Mouse (Mus musculus): ENCODE measurements around the gene Asic2. TPM values are rescaled to one million over a fixed set of nuclear protein-coding genes. Genes with fewer than 3 reads are reported as not detected.

Asic2 gene
- polyA plus RNA-seq, 1 experiment = 39.7 TPM

DNA sequence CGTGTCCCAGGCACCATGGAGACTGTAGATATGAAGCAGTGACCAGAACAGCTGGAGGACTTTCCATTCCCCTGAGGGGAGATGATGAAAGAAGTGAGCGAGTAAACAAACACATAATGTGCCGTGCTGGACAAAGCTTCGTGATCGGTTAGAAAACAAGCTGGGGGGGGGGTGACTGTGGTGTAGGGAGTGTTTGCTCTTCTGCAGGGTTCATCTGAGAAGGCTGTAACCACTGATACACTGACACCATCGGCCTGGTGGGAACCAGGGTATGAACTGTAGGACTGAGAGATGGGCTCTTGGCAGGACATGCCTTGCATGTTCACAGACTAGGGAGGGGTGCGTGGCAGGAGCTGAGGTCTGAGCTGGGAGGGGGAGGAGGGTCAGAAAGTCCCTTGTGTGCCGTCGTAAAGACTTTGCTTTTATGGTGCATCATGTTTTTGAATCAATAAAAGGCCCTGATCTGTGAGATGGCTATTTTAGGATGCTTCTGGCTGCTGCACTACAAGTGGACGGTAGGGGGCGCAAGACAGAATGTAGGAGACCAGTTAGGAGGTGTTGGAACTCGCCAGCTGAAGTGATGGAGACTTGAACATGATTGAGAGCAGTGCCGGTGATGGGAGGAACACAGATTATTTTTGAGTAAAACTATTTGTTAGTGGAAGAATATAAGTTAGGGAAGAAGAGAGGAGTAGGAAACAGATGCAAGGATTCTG is 728.1 kb downstream of the Asic2 start:
- no peaks in the 10 kb centered on the region for H3K27me3 ChIP-seq (ENCODE audit: control insufficient read depth, insufficient read depth, low read length)
- no peak overlapping the region for H3K4me3 ChIP-seq (replicated peaks; ENCODE audit: insufficient read depth, low read depth, low read length)
- no peaks in the 10 kb centered on the region for H3K4me1 ChIP-seq (ENCODE audit: control insufficient read depth, insufficient read depth, low read length)
- no peak overlapping the region for H3K27ac ChIP-seq (ENCODE audit: insufficient read depth, low read length)
- peak; percentile 11 to 27 for DNase-seq
- TF ChIP-seq POLR2A (IDR thresholded peaks at IDR 0.05; ENCODE audit: borderline replicate concordance, insufficient read depth, low read length) (no peak), CTCF (IDR thresholded peaks at IDR 0.05; ENCODE audit: borderline replicate concordance, insufficient read depth, low read depth, low read length) (peak; percentile 56; the same call in 1 of the 2 replicates)
- WGBS = 65% methylated on average over 13 of the region's 13 CpGs

DNA sequence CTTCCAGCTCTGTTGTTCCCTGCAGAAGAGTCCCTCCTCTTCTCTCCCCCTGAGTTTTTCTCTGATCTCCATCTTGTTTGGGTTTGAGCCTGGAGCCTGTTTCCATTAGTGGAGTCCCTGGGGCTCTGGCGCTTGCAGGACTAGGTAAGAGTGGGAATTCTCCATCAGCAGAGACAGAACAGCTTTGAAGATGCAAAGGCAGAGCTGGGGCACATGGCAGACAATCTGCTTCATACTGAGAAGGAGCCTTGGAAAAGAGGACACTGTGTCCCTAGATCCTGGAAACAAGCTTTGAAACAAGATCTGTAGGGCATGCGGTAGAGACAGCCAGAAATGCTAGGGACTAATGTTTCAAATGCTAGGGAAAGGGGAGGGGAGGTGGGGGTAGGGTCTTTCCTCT is 729.2 kb downstream of the Asic2 start:
- no peaks in the 10 kb centered on the region for H3K4me1 ChIP-seq (ENCODE audit: control insufficient read depth, insufficient read depth, low read length)
- TF ChIP-seq POLR2A (IDR thresholded peaks at IDR 0.05; ENCODE audit: borderline replicate concordance, insufficient read depth, low read length) = no peak
- TF ChIP-seq CTCF (IDR thresholded peaks at IDR 0.05; ENCODE audit: borderline replicate concordance, insufficient read depth, low read depth, low read length) = no peak
- H3K27ac ChIP-seq (ENCODE audit: insufficient read depth, low read length) = no peak overlapping the region
- no peak overlapping the region for H3K4me3 ChIP-seq (replicated peaks; ENCODE audit: insufficient read depth, low read depth, low read length)
- H3K27me3 ChIP-seq (ENCODE audit: control insufficient read depth, insufficient read depth, low read length) = no peaks in the 10 kb centered on the region
- DNase-seq = peak in 1 of 2 experiments; percentile 11
- WGBS = 79% methylated on average over 2 of the region's 2 CpGs

DNA sequence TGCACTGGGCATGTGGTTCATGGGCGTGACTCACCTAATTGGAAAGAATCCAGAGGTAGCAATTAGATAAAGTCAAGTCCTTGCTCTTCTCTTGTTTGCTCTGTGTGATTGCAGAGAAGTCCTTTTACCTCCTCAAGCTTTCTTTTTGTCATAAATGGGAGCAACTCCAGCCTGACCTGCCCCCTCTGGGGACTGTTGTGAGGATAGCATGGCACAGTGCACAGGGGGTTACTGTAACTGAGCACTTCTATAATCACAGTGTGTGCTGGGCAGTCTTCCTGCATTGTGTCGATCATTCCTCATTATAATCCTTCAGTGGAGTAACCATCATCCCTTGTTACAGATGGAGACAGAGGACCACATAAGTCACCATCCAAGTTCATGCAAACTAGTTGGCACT is 732.2 kb downstream of the Asic2 start:
- Histone ChIP-seq H3K27ac (ENCODE audit: insufficient read depth, low read length) (no peak overlapping the region), H3K4me1 (ENCODE audit: control insufficient read depth, insufficient read depth, low read length) (no peaks in the 10 kb centered on the region), H3K27me3 (ENCODE audit: control insufficient read depth, insufficient read depth, low read length) (no peaks in the 10 kb centered on the region), H3K4me3 (replicated peaks; ENCODE audit: insufficient read depth, low read depth, low read length) (no peak overlapping the region)
- DNase-seq = peak in 1 of 2 experiments; percentile 21
- TF ChIP-seq POLR2A (IDR thresholded peaks at IDR 0.05; ENCODE audit: borderline replicate concordance, insufficient read depth, low read length) = no peak
- 57% methylated on average over 2 of the region's 2 CpGs for WGBS

DNA sequence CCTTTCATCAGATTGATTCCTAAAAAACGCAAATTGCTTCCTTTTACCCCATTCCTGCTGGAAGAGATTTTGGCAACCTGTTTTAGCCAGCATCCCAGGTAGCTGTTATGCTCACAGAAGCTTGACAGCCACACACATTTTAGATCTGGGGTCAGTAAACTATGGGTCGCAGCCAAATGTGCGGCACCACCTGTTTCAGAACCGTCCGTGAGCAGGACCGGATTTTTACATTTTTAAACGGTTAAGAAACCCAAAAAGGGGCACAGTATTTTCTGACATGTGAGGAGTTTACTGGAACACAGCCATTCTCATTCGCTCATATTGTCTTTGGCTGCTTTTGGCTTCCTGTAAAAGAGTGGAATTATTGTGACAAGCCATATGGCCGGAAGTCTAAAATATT is 744.9 kb downstream of the Asic2 start:
- no peaks in the 10 kb centered on the region; the same call in 1 of the 2 replicates for H3K27me3 ChIP-seq (ENCODE audit: control insufficient read depth, insufficient read depth, low read length)
- 12% methylated on average over 9 of the region's 9 CpGs for WGBS
- TF ChIP-seq POLR2A (IDR thresholded peaks at IDR 0.05; ENCODE audit: borderline replicate concordance, insufficient read depth, low read length) = no peak
- no peak overlapping the region for H3K27ac ChIP-seq (ENCODE audit: insufficient read depth, low read length)
- DNase-seq = peak; percentile 22 to 40
- H3K4me3 ChIP-seq (replicated peaks; ENCODE audit: insufficient read depth, low read depth, low read length) = no peak overlapping the region
- H3K4me1 ChIP-seq (ENCODE audit: control insufficient read depth, insufficient read depth, low read length) = peaks cover 11% of the 10 kb centered on the region

DNA sequence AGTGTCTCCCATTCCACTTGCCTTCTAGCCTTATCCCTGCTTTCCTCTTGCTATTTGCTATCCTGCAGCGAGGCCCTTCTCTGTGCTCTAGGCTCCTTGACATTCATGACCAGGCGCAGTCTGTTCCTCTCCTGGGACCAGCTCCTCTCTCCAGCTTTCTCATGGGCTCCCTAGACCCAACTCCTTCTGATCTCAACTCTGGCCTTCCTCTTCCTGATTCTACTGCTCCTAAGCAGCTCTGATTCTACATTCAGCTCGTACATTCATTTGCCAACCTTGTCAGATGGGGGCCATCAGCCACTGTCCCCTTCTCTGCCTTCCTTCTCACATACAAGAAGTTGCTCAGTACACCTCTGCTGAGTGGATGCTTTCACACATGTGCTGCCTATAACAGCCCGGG is 747.5 kb downstream of the Asic2 start:
- no peak overlapping the region for H3K27ac ChIP-seq (ENCODE audit: insufficient read depth, low read length)
- no peak overlapping the region for H3K4me3 ChIP-seq (replicated peaks; ENCODE audit: insufficient read depth, low read depth, low read length)
- H3K4me1 ChIP-seq (ENCODE audit: control insufficient read depth, insufficient read depth, low read length) = peaks cover 11% of the 10 kb centered on the region
- no peak for TF ChIP-seq POLR2A (IDR thresholded peaks at IDR 0.05; ENCODE audit: borderline replicate concordance, insufficient read depth, low read length)
- TF ChIP-seq CTCF (IDR thresholded peaks at IDR 0.05; ENCODE audit: borderline replicate concordance, insufficient read depth, low read depth, low read length) = no peak
- no peak for DNase-seq
- 98% methylated on average over 4 of the region's 4 CpGs for WGBS
- no peaks in the 10 kb centered on the region; the same call in 1 of the 2 replicates for H3K27me3 ChIP-seq (ENCODE audit: control insufficient read depth, insufficient read depth, low read length)

DNA sequence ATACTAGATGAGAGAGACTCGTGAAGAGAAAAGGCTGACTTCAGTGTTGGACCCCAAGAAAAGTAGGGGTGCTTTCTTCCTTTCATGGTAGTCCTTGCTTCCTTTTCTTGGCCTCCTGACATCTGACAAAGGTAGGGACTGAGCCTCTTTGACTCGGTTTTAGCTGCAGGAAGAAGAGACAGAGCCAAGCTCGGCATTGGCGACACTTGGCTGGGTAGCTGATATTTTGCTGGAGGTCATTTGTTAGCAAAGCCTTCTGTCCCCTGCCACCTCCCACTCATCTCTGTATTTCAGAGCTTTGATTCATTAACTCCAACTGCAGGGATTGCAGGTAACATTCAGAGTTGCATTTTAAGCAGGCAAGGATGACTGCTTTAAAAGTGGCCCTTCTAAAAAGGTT is 762.8 kb downstream of the Asic2 start:
- no peaks in the 10 kb centered on the region for H3K4me1 ChIP-seq (ENCODE audit: control insufficient read depth, insufficient read depth, low read length)
- TF ChIP-seq POLR2A (IDR thresholded peaks at IDR 0.05; ENCODE audit: borderline replicate concordance, insufficient read depth, low read length) (no peak), CTCF (IDR thresholded peaks at IDR 0.05; ENCODE audit: borderline replicate concordance, insufficient read depth, low read depth, low read length) (no peak)
- H3K27ac ChIP-seq (ENCODE audit: insufficient read depth, low read length) = no peak overlapping the region
- DNase-seq = peak; percentile 31 to 60
- no peak overlapping the region for H3K4me3 ChIP-seq (replicated peaks; ENCODE audit: insufficient read depth, low read depth, low read length)
- H3K27me3 ChIP-seq (ENCODE audit: control insufficient read depth, insufficient read depth, low read length) = no peaks in the 10 kb centered on the region
- 26% methylated on average over 4 of the region's 4 CpGs for WGBS

DNA sequence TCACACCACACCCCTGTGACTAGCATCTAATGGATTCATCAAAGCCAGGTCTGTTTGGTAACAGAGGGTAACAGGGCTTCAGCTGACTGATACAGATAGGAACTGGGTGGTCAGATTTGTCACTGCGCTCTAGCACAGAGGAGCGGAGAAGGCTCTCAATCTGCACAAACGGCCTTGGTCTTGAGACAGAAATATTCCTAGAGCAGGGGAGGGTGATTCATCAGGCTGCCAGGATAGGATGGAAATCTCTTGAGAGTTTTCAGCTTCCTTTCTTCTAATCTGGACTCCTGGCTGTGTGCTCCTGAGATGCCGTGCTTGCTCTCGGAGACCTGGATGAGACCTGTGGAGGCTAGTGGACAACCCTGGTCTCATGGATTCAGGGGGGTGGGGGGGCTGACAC is 765.7 kb downstream of the Asic2 start:
- TF ChIP-seq POLR2A (IDR thresholded peaks at IDR 0.05; ENCODE audit: borderline replicate concordance, insufficient read depth, low read length) = no peak
- TF ChIP-seq CTCF (IDR thresholded peaks at IDR 0.05; ENCODE audit: borderline replicate concordance, insufficient read depth, low read depth, low read length) = no peak
- Histone ChIP-seq H3K27me3 (ENCODE audit: control insufficient read depth, insufficient read depth, low read length) (no peaks in the 10 kb centered on the region), H3K4me3 (replicated peaks; ENCODE audit: insufficient read depth, low read depth, low read length) (no peak overlapping the region), H3K27ac (ENCODE audit: insufficient read depth, low read length) (no peak overlapping the region), H3K4me1 (ENCODE audit: control insufficient read depth, insufficient read depth, low read length) (no peaks in the 10 kb centered on the region)
- WGBS = 83% methylated on average over 5 of the region's 5 CpGs
- DNase-seq = no peak

DNA sequence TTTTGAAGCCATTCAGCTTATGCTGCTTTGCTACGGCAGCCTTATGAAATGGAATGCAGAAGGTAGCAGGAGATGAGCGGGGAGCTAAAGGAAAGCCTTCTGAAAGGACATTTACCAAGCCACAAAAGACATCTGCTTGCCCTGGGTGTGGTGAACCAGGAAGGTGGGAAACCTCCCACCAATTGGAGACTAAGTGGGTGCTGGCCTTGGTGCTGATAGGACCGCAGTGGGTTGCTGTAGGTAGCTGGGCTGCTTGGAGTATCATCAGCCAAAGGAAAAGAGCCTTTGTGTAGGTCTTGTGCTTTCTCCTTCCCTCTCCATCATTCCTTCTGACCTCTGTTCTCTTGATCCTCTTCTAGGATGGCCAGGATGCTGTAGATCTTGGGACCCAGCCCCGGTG is 774.4 kb downstream of the Asic2 start:
- H3K27ac ChIP-seq (ENCODE audit: insufficient read depth, low read length) = no peak overlapping the region
- H3K27me3 ChIP-seq (ENCODE audit: control insufficient read depth, insufficient read depth, low read length) = no peaks in the 10 kb centered on the region; the same call in 1 of the 2 replicates
- H3K4me3 ChIP-seq (replicated peaks; ENCODE audit: insufficient read depth, low read depth, low read length) = no peak overlapping the region
- DNase-seq = no peak
- TF ChIP-seq CTCF (IDR thresholded peaks at IDR 0.05; ENCODE audit: borderline replicate concordance, insufficient read depth, low read depth, low read length) = no peak
- H3K4me1 ChIP-seq (ENCODE audit: control insufficient read depth, insufficient read depth, low read length) = no peaks in the 10 kb centered on the region
- 58% methylated on average over 4 of the region's 4 CpGs for WGBS
